Mouse (Mus musculus) intestine, embryonic 16.5 days (tissue): ENCODE results near the gene Ush1c. TPM values are rescaled to one million over a fixed set of nuclear protein-coding genes. Genes with fewer than 3 reads are reported as not detected.
A peak's percentile ranks its signal among the peaks of the same experiment; 100 is the strongest.

ENCODE experiments used
- ATAC-seq: fragments of 200-750 bp; cut with Nextera tagmentation; 2 replicates; pipeline ENCODE4 v1.8.0; 2017; ENCODE audit warnings: moderate TSS enrichment, moderate library complexity
- H3K27ac ChIP-seq: fragments of 300-500 bp; sonication (generic); 2 replicates; pipeline ENCODE4 v1.5.1; 2014; ENCODE audit warnings: mild to moderate bottlenecking, low read length
- H3K27me3 ChIP-seq: fragments of 300-500 bp; sonication (generic); replicated peaks from 2 replicates; pipeline ENCODE4 v1.6.1; 2014; ENCODE audit warnings: low read length, control low read depth, mixed read lengths; ENCODE audit not compliant: control insufficient read depth, insufficient read depth
- H3K36me3 ChIP-seq: fragments of 300-500 bp; sonication (generic); 2 replicates; pipeline ENCODE4 v1.6.1; 2014; ENCODE audit warnings: low read length, control low read depth; ENCODE audit not compliant: control insufficient read depth, insufficient read depth
- H3K4me1 ChIP-seq: fragments of 300-500 bp; sonication (generic); 2 replicates; pipeline ENCODE4 v1.6.1; 2014; ENCODE audit warnings: low read length, control low read depth, mixed read lengths; ENCODE audit not compliant: control insufficient read depth, insufficient read depth
- H3K4me2 ChIP-seq: fragments of 300-500 bp; sonication (generic); 2 replicates; pipeline ENCODE4 v1.6.1; 2014; ENCODE audit warnings: low read depth, low read length, control low read depth
- H3K4me3 ChIP-seq: fragments of 300-500 bp; sonication (generic); 2 replicates; pipeline ENCODE4 v1.5.1; 2014; ENCODE audit warnings: mild to moderate bottlenecking, low read length
- H3K9ac ChIP-seq: fragments of 300-500 bp; sonication (generic); 2 replicates; pipeline ENCODE4 v1.6.1; 2014; ENCODE audit warnings: low read depth, low read length
- H3K9me3 ChIP-seq: fragments of 300-500 bp; sonication (generic); 2 replicates; pipeline ENCODE4 v1.6.1; 2016; ENCODE audit warnings: low read length, control low read depth; ENCODE audit not compliant: control insufficient read depth
- WGBS: fragments of 180-500 bp; shearing (Covaris S2); extraction: QIAGEN DNeasy Blood & Tissue Kit; methylation state at CpG from one replicate; pipeline ENCODE4 v1.1.7; 2014; 5-methylcytosine and 5-hydroxymethylcytosine counted together
- polyA plus RNA-seq: library from polyadenylated mRNA; unstranded; fragments of >200 nt; fragmentation: Nextera tagmentation; extraction: Ambion mirVana; gene quantifications from 2 replicates; pipeline ENCODE4 v1.2.1, GENCODE M21; 2015

Ush1c gene
- polyA plus RNA-seq = 96.4 and 113 TPM in 2 replicates

- Histone ChIP-seq H3K4me1 (peaks cover 15% of the 10 kb centered on the region; the same call in 1 of the 2 replicates), H3K4me3 (peak within 1 kb of the TSS; percentile 46), H3K9me3 (no peaks in the 10 kb centered on the region), H3K27ac (peak within 1 kb of the TSS; percentile 91), H3K4me2 (peak within 1 kb of the TSS; percentile 45), H3K9ac (peak within 1 kb of the TSS; percentile 74), H3K36me3 (no peaks in the 10 kb centered on the region), H3K27me3 (no peaks in the 10 kb centered on the region)
- ATAC-seq = peak; percentile 79
- WGBS = 23% methylated on average over 10 of the region's 10 CpGs
Measured at GRCm38 (mm10) chr7:46238346-46238745, at the start of gene Ush1c. Gene Ush1c (minus strand): TSS chr7:46238503.

DNA sequence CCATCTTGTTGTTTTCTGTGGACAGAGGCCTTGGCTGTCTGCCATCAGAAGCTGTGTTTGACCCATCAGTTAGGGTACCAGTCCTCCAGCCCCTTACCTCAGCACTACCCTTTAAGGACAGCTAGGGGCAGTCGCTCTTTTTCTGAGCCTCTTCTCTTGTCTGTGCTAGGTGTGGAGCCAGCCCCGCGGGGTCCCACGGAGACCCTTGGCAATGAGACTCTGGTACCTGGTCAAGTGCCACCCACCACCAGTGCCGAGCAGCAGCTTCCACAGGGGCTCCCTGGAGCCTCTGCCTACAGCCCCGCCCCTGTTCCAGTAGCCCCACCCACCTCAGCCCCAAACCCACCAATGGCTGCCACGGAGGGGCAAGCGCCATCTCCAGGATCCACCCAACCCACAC, 48.7 kb upstream of the Ush1c start:
- 27% methylated on average over 8 of the region's 8 CpGs for WGBS
- Histone ChIP-seq H3K27ac (no peak overlapping the region), H3K36me3 (no peaks in the 10 kb centered on the region), H3K9ac (no peak overlapping the region), H3K4me1 (no peaks in the 10 kb centered on the region), H3K4me3 (no peak overlapping the region), H3K9me3 (no peaks in the 10 kb centered on the region), H3K27me3 (no peaks in the 10 kb centered on the region), H3K4me2 (no peak overlapping the region)
- ATAC-seq = no peak

DNA sequence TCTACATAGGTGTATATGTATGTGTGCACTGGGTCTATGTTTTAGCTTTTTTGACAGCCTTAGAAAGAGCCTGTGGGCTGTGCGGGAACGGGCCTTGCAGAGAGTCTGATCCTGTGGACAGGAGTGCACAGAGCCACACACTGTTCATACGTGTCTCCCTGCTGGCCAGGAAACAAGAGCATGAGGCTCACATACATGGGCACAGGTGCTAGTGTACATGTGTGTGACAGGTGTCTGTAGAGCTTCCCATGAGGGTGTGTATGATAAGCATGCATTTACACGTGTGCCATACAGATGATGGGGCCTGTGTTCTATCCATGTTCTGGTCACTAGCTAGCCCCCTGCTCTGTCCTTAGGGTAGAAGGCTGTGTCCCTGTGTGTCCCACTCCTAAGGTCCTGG, 48.1 kb upstream of the Ush1c start:
- no peak overlapping the region for H3K9ac ChIP-seq
- no peaks in the 10 kb centered on the region for H3K27me3 ChIP-seq
- H3K4me3 ChIP-seq = no peak overlapping the region
- no peaks in the 10 kb centered on the region for H3K36me3 ChIP-seq
- ATAC-seq = no peak
- no peak overlapping the region for H3K27ac ChIP-seq
- H3K4me1 ChIP-seq = no peaks in the 10 kb centered on the region
- 83% methylated on average over 4 of the region's 4 CpGs for WGBS
- no peak overlapping the region for H3K4me2 ChIP-seq
- H3K9me3 ChIP-seq = no peaks in the 10 kb centered on the region

DNA sequence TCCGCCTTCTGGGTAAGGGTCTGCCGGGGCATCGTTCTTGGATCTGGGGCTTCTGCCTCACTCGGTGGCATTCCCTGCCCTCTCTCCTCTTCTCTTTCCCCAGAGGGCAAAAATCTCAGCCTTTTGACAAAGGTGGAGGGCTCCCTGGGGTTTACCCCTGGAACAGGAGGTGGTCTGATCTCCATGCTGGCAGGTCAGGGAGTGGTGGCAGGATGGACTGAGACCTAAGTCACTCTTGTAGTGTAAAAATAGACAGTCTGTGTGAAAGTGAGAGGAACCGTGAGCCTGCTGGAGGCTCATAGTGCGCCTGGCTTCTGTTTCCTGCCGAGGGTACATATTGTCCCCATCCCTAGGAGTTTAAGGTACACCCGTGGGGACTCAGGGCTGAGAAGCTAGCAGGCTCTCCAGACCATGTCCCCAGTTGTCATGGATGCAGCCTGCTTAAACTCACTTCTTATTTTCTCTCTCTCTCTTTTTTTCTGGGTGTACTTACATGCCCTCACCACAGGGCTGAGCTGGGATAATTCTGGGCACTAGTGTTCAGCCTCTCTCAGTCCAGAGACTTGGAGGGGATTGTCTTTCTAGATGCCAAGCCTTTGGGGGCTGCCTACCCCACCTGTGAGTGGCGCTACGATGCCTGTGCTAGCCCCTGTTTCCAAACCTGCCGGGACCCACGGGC, 47.0 kb upstream of the Ush1c start:
- WGBS = 86% methylated on average over 12 of the region's 12 CpGs
- Histone ChIP-seq H3K36me3 (no peaks in the 10 kb centered on the region), H3K9ac (no peak overlapping the region), H3K4me2 (no peak overlapping the region), H3K27ac (no peak overlapping the region), H3K4me3 (no peak overlapping the region), H3K4me1 (no peaks in the 10 kb centered on the region), H3K9me3 (no peaks in the 10 kb centered on the region), H3K27me3 (no peaks in the 10 kb centered on the region)
- ATAC-seq = no peak

GRCm38 (mm10) chr7:46283681-46284080, 45.4 kb upstream of the Ush1c start:
- Histone ChIP-seq H3K27ac (no peak overlapping the region), H3K4me3 (no peak overlapping the region), H3K4me2 (no peak overlapping the region), H3K9ac (no peak overlapping the region), H3K27me3 (no peaks in the 10 kb centered on the region), H3K9me3 (no peaks in the 10 kb centered on the region), H3K36me3 (no peaks in the 10 kb centered on the region), H3K4me1 (no peaks in the 10 kb centered on the region)
- no peak for ATAC-seq
- WGBS = 70% methylated on average over 10 of the region's 10 CpGs

DNA sequence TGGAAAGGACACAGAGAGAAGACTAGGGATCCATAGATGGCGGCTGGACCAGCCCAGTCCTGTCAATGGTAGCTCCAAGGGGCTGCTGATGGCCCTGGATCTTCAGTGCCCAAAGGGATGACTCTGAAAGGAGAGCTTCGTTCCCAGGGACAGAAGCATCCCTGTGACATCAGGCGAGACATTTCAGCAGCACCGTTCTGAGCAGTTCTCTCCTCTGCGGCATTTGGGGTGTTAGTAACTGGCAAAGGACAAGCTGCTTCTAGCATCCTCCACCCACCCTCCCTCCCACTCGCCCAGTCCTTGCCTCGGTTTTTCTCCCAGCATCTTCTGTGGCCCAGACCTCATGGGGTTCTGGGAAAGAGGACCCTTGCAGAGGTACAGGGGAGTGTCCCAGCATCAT, 44.0 kb upstream of the Ush1c start:
- Histone ChIP-seq H3K4me3 (no peak overlapping the region), H3K4me2 (no peak overlapping the region), H3K9me3 (no peaks in the 10 kb centered on the region), H3K9ac (no peak overlapping the region), H3K36me3 (no peaks in the 10 kb centered on the region), H3K4me1 (no peaks in the 10 kb centered on the region), H3K27ac (no peak overlapping the region), H3K27me3 (no peaks in the 10 kb centered on the region)
- ATAC-seq = no peak
- 66% methylated on average over 7 of the region's 7 CpGs for WGBS

- no peak for ATAC-seq
- H3K4me2 ChIP-seq = no peak overlapping the region
- no peak overlapping the region for H3K4me3 ChIP-seq
- no peaks in the 10 kb centered on the region for H3K27me3 ChIP-seq
- H3K4me1 ChIP-seq = no peaks in the 10 kb centered on the region
- no peaks in the 10 kb centered on the region for H3K36me3 ChIP-seq
- H3K9ac ChIP-seq = no peak overlapping the region
- no peaks in the 10 kb centered on the region for H3K9me3 ChIP-seq
- no peak overlapping the region for H3K27ac ChIP-seq
Measured at GRCm38 (mm10) chr7:46280896-46281295, 42.6 kb upstream of the Ush1c start.

GRCm38 (mm10) chr7:46279946-46280345, 41.6 kb upstream of the Ush1c start:
- Histone ChIP-seq H3K27me3 (no peaks in the 10 kb centered on the region), H3K4me3 (no peak overlapping the region), H3K9ac (no peak overlapping the region), H3K36me3 (no peaks in the 10 kb centered on the region), H3K9me3 (no peaks in the 10 kb centered on the region), H3K4me1 (no peaks in the 10 kb centered on the region), H3K27ac (no peak overlapping the region), H3K4me2 (no peak overlapping the region)
- no peak for ATAC-seq
- 17% methylated on average over 6 of the region's 6 CpGs for WGBS

DNA sequence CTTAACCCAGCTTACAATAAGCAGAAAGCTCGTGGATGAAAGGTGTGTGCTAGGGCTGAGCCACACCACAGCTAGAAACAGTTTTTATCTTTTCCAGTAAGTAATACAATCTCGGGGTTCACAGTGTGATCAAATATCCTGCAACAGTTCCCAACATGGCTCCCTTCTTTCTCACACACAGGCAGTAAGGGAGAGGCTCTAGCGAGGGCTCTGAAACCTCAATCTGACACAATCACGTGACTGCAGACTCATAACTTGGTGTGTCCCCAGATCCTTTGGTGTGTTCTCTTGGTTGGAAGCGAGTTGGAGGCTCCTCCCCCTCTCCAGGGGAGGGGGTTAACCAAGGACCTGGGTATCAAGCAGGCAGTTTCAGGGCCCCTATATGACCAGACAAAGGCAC, 37.9 kb upstream of the Ush1c start:
- no peak for ATAC-seq
- H3K36me3 ChIP-seq = no peaks in the 10 kb centered on the region
- no peaks in the 10 kb centered on the region for H3K4me1 ChIP-seq
- no peaks in the 10 kb centered on the region for H3K9me3 ChIP-seq
- no peak overlapping the region for H3K4me2 ChIP-seq
- H3K9ac ChIP-seq = no peak overlapping the region
- no peaks in the 10 kb centered on the region for H3K27me3 ChIP-seq
- H3K27ac ChIP-seq = no peak overlapping the region
- WGBS = 57% methylated on average over 5 of the region's 5 CpGs
- H3K4me3 ChIP-seq = no peak overlapping the region

GRCm38 (mm10) chr7:46251841-46252240, 13.5 kb upstream of the Ush1c start:
- Histone ChIP-seq H3K4me1 (no peaks in the 10 kb centered on the region), H3K4me2 (no peak overlapping the region), H3K9me3 (no peaks in the 10 kb centered on the region), H3K36me3 (no peaks in the 10 kb centered on the region), H3K4me3 (no peak overlapping the region), H3K27ac (no peak overlapping the region), H3K27me3 (no peaks in the 10 kb centered on the region), H3K9ac (no peak overlapping the region)
- no peak for ATAC-seq
- WGBS = 84% methylated on average over 4 of the region's 4 CpGs
